Mouse (Mus musculus) ES-E14 (cell line): ENCODE results near the gene Ppp1r16b. TPM values are rescaled to one million over a fixed set of nuclear protein-coding genes. Genes with fewer than 3 reads are reported as not detected.

ENCODE experiments used
- DNase-seq: peaks from one replicate; pipeline ENCODE4 v3.0.0-alpha.2; 2013; ENCODE audit warnings: low read depth, low spot score
- H3K27ac ChIP-seq: 2 replicates; pipeline ENCODE4 v1.5.1; 2012; ENCODE audit warnings: low read depth, mild to moderate bottlenecking, low read length, moderate library complexity, mixed read lengths; ENCODE audit not compliant: poor library complexity, insufficient read depth, severe bottlenecking
- H3K36me3 ChIP-seq: 2 replicates; pipeline ENCODE4 v1.6.1; 2012; ENCODE audit warnings: mild to moderate bottlenecking, low read length, moderate library complexity, mixed read lengths; ENCODE audit not compliant: control insufficient read depth, poor library complexity, insufficient read depth, severe bottlenecking
- H3K4me1 ChIP-seq, 2 experiments: fragments of 150-350 bp in 1 of 2; sonication (generic) in 1 of 2; 2 replicates each; pipeline ENCODE4 v1.6.1; 2012; ENCODE audit warnings: low read length in 2 of 2, mild to moderate bottlenecking in 1 of 2, mixed read lengths in 1 of 2; ENCODE audit not compliant: control insufficient read depth in 2 of 2, insufficient read depth in 2 of 2, poor library complexity in 1 of 2
- H3K4me3 ChIP-seq, 2 experiments: fragments of 150-350 bp in 1 of 2; sonication (generic) in 1 of 2; 2 replicates each; pipeline ENCODE4 v1.5.1; 2012; ENCODE audit warnings: low read length in 2 of 2, low read depth in 1 of 2, mild to moderate bottlenecking in 1 of 2, mixed read lengths in 1 of 2; ENCODE audit not compliant: insufficient read depth in 1 of 2, poor library complexity in 1 of 2, severe bottlenecking in 1 of 2
- H3K9ac ChIP-seq: 2 replicates; pipeline ENCODE4 v1.6.1; 2012; ENCODE audit warnings: low read depth, mild to moderate bottlenecking, low read length, mixed read lengths; ENCODE audit not compliant: poor library complexity, insufficient read depth, severe bottlenecking
- H3K9me3 ChIP-seq: fragments of 150-350 bp; sonication (generic); 2 replicates; pipeline ENCODE4 v1.6.1; 2012; ENCODE audit warnings: low read depth, mild to moderate bottlenecking, low read length; ENCODE audit not compliant: control insufficient read depth, insufficient read depth
- CHD2 ChIP-seq: IDR thresholded peaks from 2 replicates; pipeline ENCODE4 v1.6.1; 2014; ENCODE audit warnings: mild to moderate bottlenecking, low read depth, low read length, inconsistent platforms
- HCFC1 ChIP-seq: IDR thresholded peaks from 2 replicates; pipeline ENCODE4 v1.6.1; 2012; ENCODE audit warnings: low read length, inconsistent platforms, borderline replicate concordance; ENCODE audit not compliant: insufficient read depth
- MAFK ChIP-seq: IDR thresholded peaks from 2 replicates; pipeline ENCODE4 v1.6.1; 2014; ENCODE audit warnings: mild to moderate bottlenecking, low read depth, low read length, inconsistent platforms; ENCODE audit not compliant: insufficient read depth
- ZC3H11A ChIP-seq: IDR thresholded peaks from 2 replicates; pipeline ENCODE4 v1.6.1; 2012; ENCODE audit warnings: low read depth, mild to moderate bottlenecking, inconsistent platforms, low read length, borderline replicate concordance
- ZNF384 ChIP-seq: IDR thresholded peaks from 2 replicates; pipeline ENCODE4 v1.6.1; 2012; ENCODE audit warnings: low read depth, low read length, inconsistent platforms
- in situ Hi-C, 2 experiments: fragments of 600-800 bp; cut with MboI; formaldehyde crosslinking; loops; one replicate each; pipeline ENCODE4 v1.15.1; 2025; ENCODE audit warnings: low sequenced_read_pairs in 2 of 2, inconsistent platforms in 1 of 2; ENCODE audit not compliant: unreplicated experiment in 2 of 2
- total RNA-seq: library from RNA; depleted of rRNA; stranded (reverse); fragments of 300-350 nt; gene quantifications from 2 replicates; pipeline ENCODE4 v1.2.3, GENCODE M21; 2012

The Ppp1r16b gene
- total RNA-seq, 1 experiment: 1.2 TPM

- Histone ChIP-seq H3K4me3 (no peak overlapping the region), H3K36me3 (peaks cover 9% of the 10 kb centered on the region; the same call in 1 of the 2 replicates), H3K4me1 (peaks cover 2 to 18% of the 10 kb centered on the region in 2 experiments), H3K9ac (no peak overlapping the region), H3K27ac (no peak overlapping the region), H3K9me3 (no peaks in the 10 kb centered on the region)
- in situ Hi-C loops: no loop called here
- DNase-seq: no peak
- TF ChIP-seq HCFC1: no peak
- no peak for TF ChIP-seq CHD2
- TF ChIP-seq MAFK: no peak
- no peak for TF ChIP-seq ZC3H11A
- no peak for TF ChIP-seq ZNF384
Measured at GRCm38 (mm10) chr2:158771066-158771763, 106.0 kb downstream of the Ppp1r16b start.

DNA sequence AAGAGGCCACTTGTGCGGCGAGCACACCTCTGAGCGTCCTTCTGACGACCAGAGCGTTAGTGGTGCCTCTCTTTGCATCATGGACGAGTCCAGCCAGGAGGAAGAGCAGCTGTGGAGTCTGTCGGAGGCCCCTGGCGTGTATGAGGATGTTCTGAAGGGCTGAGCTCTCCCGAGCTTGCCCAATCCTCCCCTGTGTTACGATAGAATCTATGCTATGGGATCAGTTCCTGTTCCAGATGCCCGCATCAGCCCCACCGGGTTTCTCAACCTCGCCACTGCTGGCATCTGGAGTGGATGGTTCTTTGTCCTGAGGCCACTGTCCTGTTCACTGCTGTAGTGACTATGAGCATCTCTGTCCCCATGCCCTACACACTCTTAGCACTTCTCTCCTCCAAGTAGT lies 107.6 kb downstream of the Ppp1r16b start:
- DNase-seq: no peak
- H3K36me3 ChIP-seq: peaks cover 9% of the 10 kb centered on the region; the same call in 1 of the 2 replicates
- H3K4me3 ChIP-seq: no peak overlapping the region
- H3K9me3 ChIP-seq: no peaks in the 10 kb centered on the region
- H3K27ac ChIP-seq: no peak overlapping the region
- in situ Hi-C loops: no loop called here
- no peak for TF ChIP-seq MAFK
- TF ChIP-seq HCFC1: no peak
- TF ChIP-seq CHD2: no peak
- TF ChIP-seq ZNF384: no peak
- TF ChIP-seq ZC3H11A: no peak
- no peak overlapping the region for H3K9ac ChIP-seq
- H3K4me1 ChIP-seq: peaks cover 2 to 18% of the 10 kb centered on the region in 2 experiments

GRCm38 (mm10) chr2:158774886-158775285 lies 109.7 kb downstream of the Ppp1r16b start:
- Histone ChIP-seq H3K9ac (no peak overlapping the region), H3K27ac (no peak overlapping the region), H3K36me3 (peaks cover 11% of the 10 kb centered on the region; the same call in 1 of the 2 replicates), H3K9me3 (no peaks in the 10 kb centered on the region), H3K4me1 (peaks cover 6 to 10% of the 10 kb centered on the region in 2 experiments; a peak in 3 of 4 replicates), H3K4me3 (no peak overlapping the region)
- in situ Hi-C loops: no loop called here
- DNase-seq: no peak
- no peak for TF ChIP-seq ZC3H11A
- TF ChIP-seq HCFC1: no peak

GRCm38 (mm10) chr2:158776716-158777115 lies 111.5 kb downstream of the Ppp1r16b start:
- no peak for DNase-seq
- Histone ChIP-seq H3K4me3 (no peak overlapping the region), H3K27ac (no peak overlapping the region), H3K9me3 (no peaks in the 10 kb centered on the region), H3K9ac (no peak overlapping the region), H3K4me1 (peaks cover 3 to 5% of the 10 kb centered on the region in 2 experiments; a peak in 2 of 4 replicates), H3K36me3 (peaks cover 24% of the 10 kb centered on the region)
- in situ Hi-C loops: no loop called here
- TF ChIP-seq CHD2: no peak

DNA sequence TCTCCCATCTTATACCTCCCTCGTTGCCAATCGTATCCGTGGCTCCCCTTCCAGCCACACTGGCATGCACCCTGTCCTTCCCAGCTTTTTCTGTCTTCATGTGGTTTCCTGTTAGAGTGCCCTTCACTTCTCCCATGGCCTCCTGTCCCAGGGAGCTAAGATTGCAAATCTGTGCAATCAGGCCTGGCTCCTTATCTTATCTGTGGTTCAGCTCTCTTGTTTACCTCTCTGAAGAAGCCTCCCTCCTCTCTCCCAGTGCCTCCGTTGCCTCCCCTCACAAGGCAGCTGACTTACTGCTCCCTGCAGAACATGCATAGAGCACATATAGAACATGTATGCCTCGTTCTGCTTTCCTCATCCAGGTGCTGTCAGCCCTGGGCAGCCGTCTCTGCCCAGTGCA lies 112.3 kb downstream of the Ppp1r16b start:
- H3K9me3 ChIP-seq: no peaks in the 10 kb centered on the region
- no peak overlapping the region for H3K4me3 ChIP-seq
- H3K9ac ChIP-seq: no peak overlapping the region
- peaks cover 3 to 5% of the 10 kb centered on the region in 2 experiments; a peak in 2 of 4 replicates for H3K4me1 ChIP-seq
- DNase-seq: no peak
- H3K27ac ChIP-seq: no peak overlapping the region
- TF ChIP-seq ZC3H11A: no peak
- TF ChIP-seq CHD2: no peak
- TF ChIP-seq ZNF384: no peak
- no peak for TF ChIP-seq HCFC1
- TF ChIP-seq MAFK: no peak
- in situ Hi-C loops: no loop called here
- H3K36me3 ChIP-seq: peaks cover 25% of the 10 kb centered on the region
